In genomic region chr11:79225371-79226155, GRCm38 (mm10) we compare ENCODE assay signal across 10 mouse cellular contexts. TPM values are rescaled to one million over a fixed set of nuclear protein-coding genes. Genes with fewer than 3 reads are reported as not detected.
DNase-seq lines count a peak whose midpoint lies in the region; ATAC-seq and TF ChIP-seq lines count a peak whose summit lies in the region.
"Had no signal": no experiment of that assay in that cellular context is flagged by ENCODE, and none has a peak within 500 bp of the region (broad histone marks: within the 10 kb centered on the region; RNA-seq: fewer than 3 reads in every experiment).

No protein-coding gene starts in this region.

- H3K27ac ChIP-seq in forebrain, embryonic 10.5 days: peak overlapping the region; percentile 56; the same call in 1 of the 2 replicates
- H3K27ac ChIP-seq in forebrain, embryonic 15.5 days (replicated peaks): no peak overlapping the region
- H3K27ac ChIP-seq in kidney, postnatal 0 days: peak overlapping the region; percentile 81
- H3K27ac ChIP-seq in kidney, adult 2 months (ENCODE audit: insufficient read depth, low read depth, low read length): no peak overlapping the region
- H3K27ac ChIP-seq in embryonic facial prominence, embryonic 15.5 days (replicated peaks): peak overlapping the region; percentile 52; the same call in 1 of the 2 replicates
- peak overlapping the region; percentile 86 for H3K27ac ChIP-seq in macrophage
- H3K27ac ChIP-seq in midbrain, postnatal 0 days (ENCODE audit: low read depth, low read length): no peak overlapping the region
- H3K27ac ChIP-seq: midbrain, embryonic 15.5 days had no signal

- H3K4me3 ChIP-seq in forebrain, embryonic 10.5 days: no peak overlapping the region
- H3K4me3 ChIP-seq in forebrain, embryonic 15.5 days: no peak overlapping the region
- H3K4me3 ChIP-seq in kidney, postnatal 0 days (replicated peaks; ENCODE audit: low read depth, low read length): no peak overlapping the region
- no peak overlapping the region for H3K4me3 ChIP-seq in kidney, adult 2 months (ENCODE audit: insufficient read depth, low read depth, low read length)
- H3K4me3 ChIP-seq in embryonic facial prominence, embryonic 15.5 days (replicated peaks): no peak overlapping the region
- no peak overlapping the region for H3K4me3 ChIP-seq in macrophage (ENCODE audit: inconsistent target)
- no peak overlapping the region for H3K4me3 ChIP-seq in midbrain, postnatal 0 days (ENCODE audit: low read depth, low read length)
- H3K4me3 ChIP-seq: midbrain, embryonic 15.5 days; neural tube, embryonic 13.5 days had no signal

- H3K9me3 ChIP-seq in forebrain, embryonic 10.5 days: no peaks in the 10 kb centered on the region
- H3K9me3 ChIP-seq in forebrain, embryonic 15.5 days: no peaks in the 10 kb centered on the region
- H3K9me3 ChIP-seq in kidney, postnatal 0 days (replicated peaks; ENCODE audit: low read length): no peaks in the 10 kb centered on the region
- no peaks in the 10 kb centered on the region for H3K9me3 ChIP-seq in embryonic facial prominence, embryonic 15.5 days (replicated peaks)
- no peaks in the 10 kb centered on the region for H3K9me3 ChIP-seq in midbrain, postnatal 0 days (ENCODE audit: low read length)
- H3K9me3 ChIP-seq: midbrain, embryonic 15.5 days; neural tube, embryonic 13.5 days had no signal

- TF ChIP-seq CTCF in kidney, postnatal 0 days (IDR thresholded peaks at IDR 0.05; ENCODE audit: low read depth): no peak
- no peak for TF ChIP-seq CTCF in kidney, adult 2 months (conservative IDR thresholded peaks at IDR 0.05; ENCODE audit: insufficient read depth, insufficient read length, low read depth, low read length)
- TF ChIP-seq CTCF in midbrain, postnatal 0 days (IDR thresholded peaks at IDR 0.05): no peak

- H3K27me3 ChIP-seq in forebrain, embryonic 10.5 days (ENCODE audit: poor library complexity, severe bottlenecking): no peaks in the 10 kb centered on the region
- no peaks in the 10 kb centered on the region for H3K27me3 ChIP-seq in forebrain, embryonic 15.5 days
- H3K27me3 ChIP-seq in kidney, postnatal 0 days (ENCODE audit: insufficient read depth, low read length): no peaks in the 10 kb centered on the region
- H3K27me3 ChIP-seq in kidney, adult 2 months (replicated peaks; ENCODE audit: control insufficient read depth, insufficient read depth, low read length): no peaks in the 10 kb centered on the region
- H3K27me3 ChIP-seq in embryonic facial prominence, embryonic 15.5 days: no peaks in the 10 kb centered on the region
- no peaks in the 10 kb centered on the region for H3K27me3 ChIP-seq in midbrain, postnatal 0 days (ENCODE audit: insufficient read depth, low read length)
- H3K27me3 ChIP-seq: midbrain, embryonic 15.5 days; neural tube, embryonic 13.5 days had no signal

- TF ChIP-seq POLR2A in kidney, adult 2 months (IDR thresholded peaks at IDR 0.05; ENCODE audit: low read depth, low read length): no peak

- no peaks in the 10 kb centered on the region for H3K36me3 ChIP-seq in forebrain, embryonic 10.5 days (replicated peaks)
- H3K36me3 ChIP-seq in forebrain, embryonic 15.5 days: no peaks in the 10 kb centered on the region
- H3K36me3 ChIP-seq in kidney, postnatal 0 days (ENCODE audit: insufficient read depth, low read length): no peaks in the 10 kb centered on the region
- H3K36me3 ChIP-seq in kidney, adult 2 months (ENCODE audit: control insufficient read depth, insufficient read depth, low read length): no peaks in the 10 kb centered on the region
- H3K36me3 ChIP-seq in embryonic facial prominence, embryonic 15.5 days: no peaks in the 10 kb centered on the region
- no peaks in the 10 kb centered on the region for H3K36me3 ChIP-seq in macrophage (ENCODE audit: inconsistent target)
- H3K36me3 ChIP-seq in midbrain, postnatal 0 days (ENCODE audit: insufficient read depth, low read length): no peaks in the 10 kb centered on the region
- H3K36me3 ChIP-seq: midbrain, embryonic 15.5 days; neural tube, embryonic 13.5 days had no signal

- no peak overlapping the region for H3K4me2 ChIP-seq in forebrain, embryonic 15.5 days (replicated peaks)
- no peak overlapping the region for H3K4me2 ChIP-seq in kidney, postnatal 0 days (ENCODE audit: low read length)
- no peak overlapping the region for H3K4me2 ChIP-seq in embryonic facial prominence, embryonic 15.5 days (replicated peaks)
- no peak overlapping the region for H3K4me2 ChIP-seq in midbrain, postnatal 0 days (ENCODE audit: low read depth, low read length, poor library complexity, severe bottlenecking)

- H3K4me1 ChIP-seq in forebrain, embryonic 10.5 days: peaks cover 16% of the 10 kb centered on the region
- H3K4me1 ChIP-seq in forebrain, embryonic 15.5 days: peaks cover 15% of the 10 kb centered on the region
- peaks cover 17% of the 10 kb centered on the region for H3K4me1 ChIP-seq in kidney, postnatal 0 days (replicated peaks; ENCODE audit: insufficient read depth, low read length)
- peaks cover 22% of the 10 kb centered on the region for H3K4me1 ChIP-seq in kidney, adult 2 months (ENCODE audit: control insufficient read depth, insufficient read depth, low read length)
- peaks cover 21% of the 10 kb centered on the region for H3K4me1 ChIP-seq in embryonic facial prominence, embryonic 15.5 days
- no peaks in the 10 kb centered on the region for H3K4me1 ChIP-seq in midbrain, postnatal 0 days (ENCODE audit: insufficient read depth, low read length)

- H3K79me2 ChIP-seq in macrophage (ENCODE audit: inconsistent target): no peaks in the 10 kb centered on the region

- no peak for DNase-seq in forebrain, embryonic 10.5 days (ENCODE audit: extremely low spot score, low spot score)
- peak; percentile 19 for DNase-seq in kidney, postnatal 0 days (ENCODE audit: low spot score)
- DNase-seq in kidney, adult 2 months: no peak
- DNase-seq in embryo, embryonic 10.5 days (ENCODE audit: low spot score): no peak
- no peak for DNase-seq in midbrain, postnatal 0 days (ENCODE audit: low spot score)

- 85% methylated on average over 8 of the region's 8 CpGs for WGBS in forebrain, embryonic 10.5 days
- 77% methylated on average over 8 of the region's 8 CpGs for WGBS in forebrain, embryonic 15.5 days
- WGBS in kidney, postnatal 0 days: 51% methylated on average over 8 of the region's 8 CpGs
- WGBS in kidney, adult 2 months: 79% methylated on average over 8 of the region's 8 CpGs
- 65% methylated on average over 8 of the region's 8 CpGs for WGBS in embryonic facial prominence, embryonic 15.5 days
- WGBS in macrophage (ENCODE audit: missing documents): 93% methylated on average over 8 of the region's 8 CpGs
- 73% methylated on average over 8 of the region's 8 CpGs for WGBS in midbrain, postnatal 0 days

- no peak for ATAC-seq in forebrain, embryonic 15.5 days (replicated peaks)
- ATAC-seq in kidney, postnatal 0 days (replicated peaks; ENCODE audit: low FRiP score, low read depth): no peak
- ATAC-seq in embryonic facial prominence, embryonic 15.5 days (ENCODE audit: insufficient number of reproducible peaks, low FRiP score, low TSS enrichment, low read depth): no peak
- no peak for ATAC-seq in midbrain, postnatal 0 days (ENCODE audit: low FRiP score)
- ATAC-seq: midbrain, embryonic 15.5 days had no signal

- H3K9ac ChIP-seq in forebrain, embryonic 15.5 days (replicated peaks): no peak overlapping the region
- H3K9ac ChIP-seq in kidney, postnatal 0 days (ENCODE audit: low read depth, low read length): no peak overlapping the region
- no peak overlapping the region for H3K9ac ChIP-seq in embryonic facial prominence, embryonic 15.5 days
- no peak overlapping the region for H3K9ac ChIP-seq in midbrain, postnatal 0 days (replicated peaks; ENCODE audit: low read length, poor library complexity, severe bottlenecking)
- H3K9ac ChIP-seq: midbrain, embryonic 15.5 days; neural tube, embryonic 13.5 days had no signal

RNA-seq across cellular contexts. Expression of gene Wsb1, which starts 28.9 kb away (rescaled TPM):
- polyA plus RNA-seq in forebrain, embryonic 10.5 days (2016; fragmentation: Nextera tagmentation; extraction: Ambion mirVana): 256 and 266 TPM in 2 replicates
- 438 and 470 TPM in 2 replicates for polyA plus RNA-seq in forebrain, embryonic 15.5 days (2015; fragmentation: Nextera tagmentation; extraction: Ambion mirVana)
- 265 and 274 TPM in 2 replicates for polyA plus RNA-seq in kidney, postnatal 0 days (2015; fragmentation: Nextera tagmentation; extraction: Ambion mirVana)
- 59.3 and 72.3 TPM in 2 replicates for polyA plus RNA-seq in kidney, adult 2 months (2012; rRNA removed)
- polyA plus RNA-seq in embryonic facial prominence, embryonic 15.5 days (2015; fragmentation: Nextera tagmentation; extraction: Ambion mirVana): 208 and 233 TPM in 2 replicates
- 1,000 to 10,000 TPM in 14 of 26 experiments, 100 to 1,000 TPM in 12; 636 to 1,823 (median 1,003) TPM for total RNA-seq in macrophage (2018; cell fraction: chromatin; rRNA removed)
- 100 to 1,000 TPM in 6 of 26 experiments, 10 to 100 TPM in 20; 29.6 to 153 (median 74.1) TPM for total RNA-seq in macrophage (2018; cell fraction: cytosol; rRNA removed)
- total RNA-seq in macrophage (2018; cell fraction: nucleus; rRNA removed): 1,000 to 10,000 TPM in 6 of 26 experiments, 100 to 1,000 TPM in 20; 489 to 1,465 (median 803) TPM
- 75.5 to 113 TPM (median 94.4 TPM) in 3 replicates for polyA plus RNA-seq in macrophage (2018)
- 230 and 291 TPM in 2 replicates for total RNA-seq in midbrain, postnatal 0 days (2014; rRNA removed)
- 227 and 257 TPM in 2 replicates for polyA plus RNA-seq in midbrain, postnatal 0 days (2015; fragmentation: Nextera tagmentation; extraction: Ambion mirVana)

Comparison
In these comparisons a context has a peak if more than half of its experiments do, and no peak if none do; other contexts are left out.
1. H3K27ac ChIP-seq: peak in forebrain, embryonic 10.5 days (single experiment), kidney, postnatal 0 days (single experiment), embryonic facial prominence, embryonic 15.5 days (single experiment) and macrophage (single experiment); none in forebrain, embryonic 15.5 days (single experiment), kidney, adult 2 months (single experiment) and midbrain, postnatal 0 days (single experiment).